Mouse (Mus musculus) spleen, postnatal 10 days (tissue): ENCODE measurements around the gene Wdr83os.

ENCODE experiments used
- DNase-seq, 2 experiments: peaks; one replicate each; pipeline ENCODE4 v3.0.0; 2021 to 2022; ENCODE audit warnings: low spot score in 2 of 2

Wdr83os gene

DNA sequence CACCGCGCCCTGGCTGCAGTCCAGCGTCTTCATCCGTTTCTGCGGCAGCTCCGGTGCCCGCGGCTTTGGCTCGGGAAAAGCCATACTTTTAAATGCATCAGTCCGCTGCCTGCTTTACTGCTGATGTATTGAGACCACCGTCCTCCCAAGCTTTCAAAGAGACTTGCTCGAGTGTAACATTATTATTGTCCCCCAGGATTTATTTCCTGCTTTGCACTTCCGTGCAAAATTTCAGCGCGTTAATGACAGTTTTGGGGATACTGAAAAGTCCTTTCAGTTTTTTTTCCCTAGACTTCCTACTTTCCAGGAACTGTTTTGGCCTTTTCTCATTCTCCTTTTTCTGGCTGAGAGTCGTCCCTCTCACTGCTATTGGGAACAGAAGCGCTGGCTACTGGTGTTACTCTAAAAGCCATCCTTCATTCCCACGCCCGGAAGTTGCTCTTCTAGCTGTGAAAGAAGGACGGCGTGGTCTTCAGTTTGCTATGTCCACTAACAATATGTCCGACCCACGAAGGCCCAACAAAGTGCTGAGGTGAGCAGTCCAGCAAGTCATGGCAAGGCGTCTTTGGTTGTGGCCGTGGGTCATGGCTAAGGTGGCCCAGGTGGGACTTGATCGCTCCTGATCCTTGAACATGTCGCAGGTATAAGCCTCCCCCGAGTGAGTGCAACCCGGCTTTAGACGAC is at the start of gene Wdr83os:
Gene Wdr83os, plus strand, starts transcription at position 209 of the 684 bp plus-strand sequence.
- DNase-seq, result peak; percentile 72 to 79

DNA sequence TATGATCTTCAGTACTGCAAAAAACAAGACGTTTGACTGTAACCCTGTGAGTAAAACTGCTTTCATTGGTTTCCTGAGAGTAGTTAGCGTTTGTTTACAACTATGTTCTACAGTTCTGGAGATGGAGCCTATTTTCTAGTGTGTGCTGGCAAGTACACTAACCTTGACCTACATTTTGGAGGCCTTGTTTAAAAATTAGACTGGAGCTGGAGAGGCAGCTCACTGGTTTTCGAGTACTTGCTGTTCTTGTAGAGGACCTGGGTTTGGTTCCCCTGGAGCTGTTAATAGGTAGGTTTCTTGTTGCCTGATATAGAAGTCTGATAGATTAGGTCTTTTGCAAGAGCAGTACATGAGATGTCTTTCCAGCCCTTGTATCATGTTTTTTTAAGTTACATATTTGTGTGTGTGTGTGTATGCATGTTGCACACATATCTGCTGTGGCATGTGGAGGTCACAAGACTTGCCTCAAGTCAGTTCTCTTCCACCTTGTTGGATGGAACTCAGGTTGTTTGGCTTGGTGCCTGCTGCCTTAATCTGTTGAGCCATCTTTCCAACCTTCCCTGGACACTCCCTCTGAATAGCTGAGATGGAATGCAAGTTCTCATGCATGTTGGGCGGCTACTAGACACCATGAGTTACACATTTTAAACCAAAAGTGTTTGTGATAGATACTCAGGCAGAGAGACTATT is 47.8 kb upstream of the Wdr83os start:
- DNase-seq, result no peak

DNA sequence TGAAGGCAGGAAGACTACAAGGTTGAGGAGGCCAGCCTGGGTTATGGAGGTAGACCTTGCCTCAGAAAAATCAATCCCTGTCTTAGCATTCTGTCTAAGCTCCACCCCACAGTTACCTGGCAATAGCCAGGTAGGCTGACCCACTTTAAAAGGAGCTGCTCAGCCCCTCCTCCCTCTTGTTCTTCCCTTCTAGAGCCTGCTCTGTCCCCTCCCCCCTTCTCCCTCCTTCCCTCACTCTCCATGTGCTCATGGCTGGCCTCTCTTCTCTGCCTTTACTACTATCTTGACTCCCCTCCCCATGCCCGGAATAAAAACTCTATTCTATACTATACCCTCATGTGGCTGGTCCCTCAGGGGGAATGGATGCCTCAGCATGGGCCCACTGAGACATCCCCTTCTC is 46.7 kb upstream of the Wdr83os start:
- no peak for DNase-seq

DNA sequence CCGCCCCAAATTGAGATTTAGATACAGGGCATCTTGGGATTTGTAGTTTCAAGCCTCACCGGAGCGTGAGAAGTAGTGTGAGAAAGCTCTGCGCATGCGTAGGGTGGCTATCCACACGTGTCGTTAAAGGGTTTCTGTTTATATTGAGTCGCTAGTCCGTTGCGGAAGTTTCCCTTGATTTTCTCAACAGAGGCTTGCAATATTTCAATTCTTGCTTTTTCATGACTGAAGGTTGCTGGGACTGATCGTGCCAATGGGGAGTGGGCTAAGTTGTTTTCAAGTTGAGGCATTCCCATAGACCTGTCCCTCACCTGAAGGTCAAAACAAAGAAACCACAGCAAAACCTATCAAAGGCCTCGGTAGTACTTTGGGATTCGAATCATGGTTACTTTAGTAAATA is 45.8 kb upstream of the Wdr83os start:
- DNase-seq, result peak; percentile 42 to 89

DNA sequence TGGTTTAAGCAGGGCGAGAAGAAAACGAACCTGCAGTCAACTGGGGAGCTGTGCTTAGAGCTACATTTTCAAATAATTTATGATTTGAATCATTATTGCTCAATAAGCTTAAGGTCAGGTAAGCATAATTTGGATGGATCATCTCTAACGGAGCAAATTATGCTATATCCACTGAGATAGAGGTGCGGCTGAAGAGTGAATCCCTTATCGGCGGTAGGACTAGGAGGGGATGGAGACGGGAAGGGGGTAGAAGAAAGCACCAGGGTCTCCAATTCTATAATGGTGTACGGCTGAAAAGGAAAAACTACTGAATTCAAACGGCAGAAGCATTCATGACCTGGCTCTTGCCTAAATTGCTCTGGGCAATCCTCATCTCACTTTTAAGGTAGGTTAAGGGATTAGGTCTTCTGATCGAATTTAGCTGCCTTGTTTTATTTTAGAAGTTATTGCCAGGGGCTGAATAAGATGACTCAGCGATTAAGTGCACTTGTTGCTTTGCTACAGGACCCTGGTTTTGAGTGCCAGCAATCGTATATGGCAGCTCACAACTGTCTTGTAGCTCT is 45.3 kb upstream of the Wdr83os start:
- no peak for DNase-seq

DNA sequence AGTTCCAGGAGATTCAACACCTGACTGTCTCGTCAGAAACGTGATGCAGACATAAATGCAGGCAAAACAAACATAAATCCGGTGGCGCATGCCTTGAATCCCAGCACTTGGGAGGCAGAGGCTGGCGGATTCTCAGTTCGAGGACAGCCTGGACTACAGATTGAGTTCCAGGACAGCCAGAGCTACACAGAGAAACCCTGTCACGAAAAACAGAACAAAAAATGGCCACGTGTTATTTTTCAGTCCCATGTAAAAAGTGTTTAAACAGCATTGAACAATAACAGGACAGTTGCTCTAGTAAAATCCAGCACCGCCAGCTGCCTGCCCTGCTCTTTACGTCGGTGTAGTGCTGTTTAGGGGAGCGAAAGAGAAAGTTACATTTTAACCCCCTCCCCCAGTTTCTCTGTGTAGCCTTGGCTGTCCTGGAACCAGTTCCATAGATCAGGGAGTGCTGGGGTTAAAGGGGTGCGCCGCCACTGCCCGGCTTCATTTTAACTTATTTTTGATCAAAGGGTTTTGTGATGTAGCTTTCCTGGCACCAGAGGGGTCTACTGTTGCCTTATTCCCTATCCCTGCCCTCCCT is 44.7 kb upstream of the Wdr83os start:
- peak; percentile 34 to 47 for DNase-seq

DNA sequence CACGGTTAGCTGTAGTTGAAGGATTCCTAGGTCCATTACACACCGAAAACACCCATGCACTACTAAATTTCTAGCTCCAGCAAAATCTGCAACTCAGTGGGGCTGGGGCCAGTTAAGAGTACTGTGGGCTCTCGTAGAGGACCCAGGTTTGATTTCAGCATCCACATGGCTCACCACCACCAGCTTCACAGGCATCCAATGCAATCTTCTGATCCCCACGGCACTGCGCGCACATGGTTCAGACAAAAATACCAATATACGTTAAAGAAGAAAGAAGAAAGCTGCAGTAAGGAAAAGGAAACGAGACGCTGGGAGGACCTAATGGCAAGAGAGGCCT is 44.2 kb upstream of the Wdr83os start:
- no peak for DNase-seq

DNA sequence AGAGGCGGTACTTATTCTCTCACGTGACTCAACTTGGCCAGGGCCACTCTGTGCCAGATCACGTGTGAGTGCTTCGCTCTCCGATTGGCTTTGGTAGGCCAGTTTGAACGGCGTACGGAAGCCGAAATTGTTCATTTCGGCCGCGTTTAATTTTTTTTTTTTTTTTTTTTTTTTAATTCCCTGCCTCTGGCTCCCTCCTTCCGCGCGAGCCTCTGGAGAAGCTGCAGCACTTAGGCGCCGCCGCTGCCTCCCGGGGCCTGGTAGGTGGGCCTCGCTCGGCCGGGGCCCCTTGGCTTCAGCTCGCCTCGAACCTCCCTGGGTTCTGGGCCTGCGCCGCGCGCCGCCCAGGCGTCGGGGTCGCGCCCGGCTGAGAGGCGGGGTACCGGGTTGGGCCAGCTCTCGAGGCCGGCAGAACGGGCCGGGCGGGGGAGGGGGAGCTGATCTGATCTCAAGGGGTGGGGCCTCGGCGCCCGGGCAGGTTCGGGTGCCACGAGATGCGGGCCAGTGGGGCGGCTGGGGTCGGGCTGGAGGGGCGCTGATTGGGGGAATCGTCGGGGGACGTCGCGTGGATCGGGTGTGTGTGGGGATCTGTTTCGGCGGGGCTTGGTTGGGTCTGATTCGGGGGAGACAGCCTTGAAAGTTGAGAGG is 43.7 kb upstream of the Wdr83os start, which contains the start of gene Tnpo2:
Gene Tnpo2, plus strand, starts transcription at position 198 of the 648 bp plus-strand sequence.
- DNase-seq, result peak; percentile 81 to 90

DNA sequence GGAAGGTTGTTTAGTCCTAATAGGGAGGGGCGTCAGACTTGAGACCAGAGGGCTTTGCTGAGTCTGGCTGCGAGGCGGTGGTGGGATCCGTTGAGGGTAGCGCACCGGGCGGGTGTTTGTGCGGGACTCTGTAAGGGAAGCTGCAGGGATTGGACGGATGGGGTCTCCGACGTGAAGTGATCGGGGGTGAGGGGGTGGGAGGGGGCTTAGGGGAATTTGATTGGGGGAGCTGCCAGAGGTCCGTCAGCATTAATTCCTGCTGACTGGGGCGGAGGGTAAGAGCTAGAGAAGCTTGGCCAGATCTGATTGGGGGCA is 43.2 kb upstream of the Wdr83os start:
- no peak for DNase-seq

DNA sequence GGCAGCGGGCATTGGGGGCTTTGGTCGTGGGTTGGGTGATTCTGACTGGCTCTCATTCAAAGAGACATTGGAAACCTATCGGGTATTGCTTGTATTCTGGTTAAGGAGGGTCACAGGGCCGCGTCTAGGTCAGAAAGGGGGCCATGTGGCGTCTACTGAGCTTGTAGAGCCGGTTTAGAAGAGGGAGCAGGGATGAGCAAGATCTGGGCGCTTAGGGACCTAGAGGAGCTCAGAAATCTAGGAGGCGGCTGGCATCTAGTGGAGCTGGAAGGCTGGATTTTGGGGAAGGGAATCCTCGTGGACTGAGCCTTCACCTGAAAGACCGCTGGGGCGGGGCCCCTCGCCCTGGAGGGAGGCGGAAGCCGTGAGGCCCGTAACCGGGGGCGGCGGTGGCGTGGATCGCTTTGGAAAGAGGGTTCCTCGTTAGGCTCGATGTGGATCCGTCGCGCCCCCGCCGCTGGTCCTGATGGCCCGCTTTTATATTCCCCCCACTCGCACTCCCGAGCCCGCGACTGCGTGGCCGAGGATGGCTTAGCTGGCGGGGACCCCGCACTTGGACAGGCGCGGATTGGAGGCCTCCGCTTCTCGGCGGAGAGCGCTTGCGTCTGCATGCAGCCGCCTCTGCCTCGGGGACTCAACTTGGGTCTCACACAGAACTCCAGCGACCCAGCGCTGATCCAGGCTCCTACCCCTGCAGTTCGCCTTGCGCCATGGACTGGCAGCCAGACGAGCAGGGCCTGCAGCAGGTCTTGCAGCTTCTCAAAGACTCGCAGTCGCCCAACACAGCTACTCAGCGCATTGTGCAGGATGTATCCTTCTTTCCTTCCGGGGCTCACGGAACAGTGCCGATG is 42.6 kb upstream of the Wdr83os start:
- DNase-seq, result peak; percentile 72 to 74

DNA sequence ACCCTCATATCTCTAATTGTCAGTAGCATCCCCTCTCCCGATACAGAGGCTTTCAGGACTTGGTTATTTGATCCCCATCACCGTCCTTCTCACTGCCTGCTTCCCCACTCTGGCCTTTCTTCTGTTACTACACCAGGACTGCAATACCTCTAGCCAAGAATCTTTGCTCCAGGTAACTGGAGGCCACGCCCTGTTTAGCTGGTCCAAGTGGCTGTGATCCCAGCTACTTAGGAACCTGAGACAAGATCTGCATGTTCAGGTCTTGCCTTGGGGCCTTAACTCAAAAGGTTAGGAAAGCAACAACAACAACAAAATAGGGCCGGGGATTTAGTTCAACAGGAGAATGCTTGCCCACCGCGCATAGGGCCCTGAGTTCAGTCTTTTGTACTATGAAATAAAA is 36.9 kb upstream of the Wdr83os start:
- DNase-seq, result no peak

DNA sequence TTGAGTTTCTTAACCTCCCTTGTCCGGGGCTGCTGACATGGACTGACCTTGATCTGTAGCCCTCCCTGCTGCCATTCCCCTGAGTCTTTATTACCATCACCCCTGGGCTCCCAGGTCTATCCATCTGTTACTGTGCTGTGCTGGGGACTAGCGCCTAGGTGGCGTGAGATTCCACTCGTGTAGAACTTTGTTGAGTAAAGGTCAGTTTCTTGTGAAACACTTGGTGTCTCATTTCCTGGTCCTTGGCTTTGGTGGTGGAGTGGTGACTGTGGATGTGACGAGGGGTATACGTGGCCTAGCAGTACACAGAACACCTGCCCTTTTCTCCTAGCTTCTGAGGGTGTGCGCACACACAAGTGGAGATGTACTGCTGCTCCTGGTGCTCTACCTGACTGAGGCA is 23.2 kb upstream of the Wdr83os start:
- DNase-seq, result no peak

DNA sequence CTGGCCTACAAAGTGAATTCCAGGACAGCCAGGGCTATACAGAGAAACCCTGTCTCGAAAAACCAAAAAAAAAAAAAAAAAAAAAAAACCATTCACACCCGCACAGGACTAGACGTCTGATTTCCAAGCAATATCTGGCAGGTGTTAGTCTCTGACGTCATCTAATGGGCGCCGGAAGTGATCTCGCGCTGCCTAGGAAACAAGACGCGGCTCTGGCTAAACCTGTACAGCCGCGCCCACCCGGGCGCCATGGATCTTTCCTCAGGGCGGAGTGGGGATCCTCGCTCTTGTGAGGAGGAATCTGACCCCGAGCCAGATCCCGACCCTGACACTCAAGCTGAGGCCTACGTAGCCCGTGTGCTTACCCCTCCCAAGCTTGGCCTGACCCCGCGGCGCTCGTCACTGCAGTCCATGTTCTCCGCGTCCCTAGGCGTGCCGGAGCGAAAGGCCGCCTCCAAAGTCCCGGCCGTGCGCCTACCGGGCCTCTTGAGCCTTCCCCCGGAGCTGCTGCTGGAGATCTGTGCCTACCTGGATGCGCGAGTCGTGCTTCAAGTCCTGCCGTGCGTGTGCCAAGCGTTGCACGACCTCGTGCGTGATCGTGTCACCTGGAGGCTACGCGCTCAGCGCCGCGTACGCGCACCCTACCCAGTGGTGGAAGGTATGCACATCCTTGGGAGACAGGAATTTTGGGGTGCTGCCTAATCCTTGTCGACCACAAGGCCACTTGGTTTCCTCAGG is 20.5 kb upstream of the Wdr83os start, which contains the start of gene Fbxw9:
Gene Fbxw9, plus strand, starts transcription at position 177 of the 738 bp plus-strand sequence.
- DNase-seq, result peak; percentile 71 to 91

DNA sequence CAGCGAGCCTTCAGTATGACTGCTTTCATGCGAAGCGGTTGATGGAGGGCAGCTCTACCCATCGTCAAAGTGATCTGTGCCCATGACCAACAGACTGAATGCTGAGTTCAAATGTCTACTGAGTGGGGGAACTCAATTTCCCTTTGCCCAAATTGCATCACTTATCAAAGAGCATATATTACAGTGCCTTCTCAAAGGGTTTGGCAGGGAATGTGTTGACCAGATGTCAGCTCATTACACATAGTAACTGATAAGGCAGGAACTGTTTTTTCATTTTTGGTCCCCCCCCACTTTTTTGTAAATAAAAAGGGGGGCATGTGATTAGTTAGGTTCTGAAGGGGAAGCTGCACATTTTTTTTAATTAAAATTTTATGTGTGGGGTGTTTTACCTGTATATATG is 17.9 kb upstream of the Wdr83os start:
- DNase-seq, result no peak

DNA sequence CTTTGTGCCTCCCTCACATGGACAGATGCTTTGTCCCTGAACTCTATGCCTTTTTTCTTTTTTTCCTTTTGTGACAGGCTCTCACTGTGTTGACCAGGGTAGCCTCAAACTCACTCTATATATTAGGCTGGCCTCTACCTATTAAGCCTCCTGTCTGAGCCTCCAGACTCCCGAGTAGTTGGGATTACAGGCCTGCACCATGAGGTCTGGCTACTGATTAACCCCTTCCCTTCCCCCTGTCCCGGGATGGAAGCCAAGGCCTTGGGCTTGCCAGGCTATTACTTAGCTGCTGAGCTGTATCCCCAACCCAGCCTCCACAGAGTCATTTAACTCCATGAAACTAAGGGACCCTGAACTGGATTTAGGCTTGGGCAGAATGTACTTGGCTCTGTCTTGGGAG is 15.3 kb upstream of the Wdr83os start:
- no peak for DNase-seq

DNA sequence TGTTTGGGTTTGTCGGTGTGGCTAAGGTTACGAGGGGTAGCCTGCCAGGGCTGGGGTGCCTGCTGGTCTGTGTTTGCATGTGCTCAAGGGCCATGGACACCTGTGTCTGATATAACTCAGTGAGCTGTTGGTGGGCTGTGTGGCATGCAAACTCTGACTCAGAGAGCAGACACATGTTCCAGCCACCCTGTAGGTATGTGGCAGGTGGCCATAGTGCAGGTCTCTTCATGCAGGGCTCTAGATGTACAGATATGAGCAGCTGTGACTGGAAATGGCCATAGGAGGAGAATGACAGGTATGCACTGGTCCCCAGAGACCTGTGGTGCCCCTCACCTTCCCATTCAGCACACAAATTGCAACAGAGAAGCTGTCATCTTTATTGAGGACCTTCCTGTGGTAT is 13.4 kb upstream of the Wdr83os start:
- DNase-seq, result no peak

DNA sequence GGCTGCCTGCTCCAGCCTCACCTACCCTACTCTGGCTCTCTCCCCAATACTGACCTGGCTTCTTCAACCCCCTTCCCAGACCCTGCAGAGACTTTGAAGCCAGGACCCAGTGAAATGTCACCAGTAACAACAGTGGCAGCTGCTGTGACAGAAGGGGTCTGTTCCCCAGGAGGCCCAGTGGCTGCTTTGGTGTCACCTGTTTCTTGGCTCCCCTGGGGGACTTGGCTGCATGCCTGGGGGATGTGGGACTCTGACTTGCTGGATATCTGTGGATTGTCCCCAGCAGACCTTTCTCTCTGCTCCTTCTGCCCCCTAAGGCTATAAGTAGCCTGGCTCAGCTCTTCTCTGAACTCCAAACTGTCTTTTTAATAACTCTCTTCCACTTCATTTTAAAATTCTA is 12.6 kb upstream of the Wdr83os start, which contains the start of gene Gm5741:
Gene Gm5741, minus strand, starts transcription at position 1 of the 400 bp plus-strand sequence.
- DNase-seq, result no peak

DNA sequence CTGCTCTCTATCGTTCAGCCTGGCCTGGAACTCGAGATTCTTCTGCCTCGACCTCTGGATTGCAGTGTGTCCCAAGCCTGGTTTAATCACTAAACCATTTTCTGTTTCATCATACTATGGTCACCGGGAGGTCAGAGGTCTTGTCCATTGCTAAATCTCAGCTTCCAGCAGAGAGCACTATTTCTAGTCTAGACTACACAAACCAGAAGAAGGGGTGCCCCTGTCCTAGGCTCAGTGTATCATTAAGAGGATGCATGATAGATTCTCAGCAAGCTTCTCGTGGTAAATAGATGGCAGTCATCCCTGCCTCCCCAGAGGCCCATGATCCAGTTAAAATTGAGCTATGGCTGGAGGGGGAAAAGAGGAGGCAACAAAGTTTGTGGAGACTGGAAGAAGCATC is 9.5 kb upstream of the Wdr83os start:
- no peak for DNase-seq

DNA sequence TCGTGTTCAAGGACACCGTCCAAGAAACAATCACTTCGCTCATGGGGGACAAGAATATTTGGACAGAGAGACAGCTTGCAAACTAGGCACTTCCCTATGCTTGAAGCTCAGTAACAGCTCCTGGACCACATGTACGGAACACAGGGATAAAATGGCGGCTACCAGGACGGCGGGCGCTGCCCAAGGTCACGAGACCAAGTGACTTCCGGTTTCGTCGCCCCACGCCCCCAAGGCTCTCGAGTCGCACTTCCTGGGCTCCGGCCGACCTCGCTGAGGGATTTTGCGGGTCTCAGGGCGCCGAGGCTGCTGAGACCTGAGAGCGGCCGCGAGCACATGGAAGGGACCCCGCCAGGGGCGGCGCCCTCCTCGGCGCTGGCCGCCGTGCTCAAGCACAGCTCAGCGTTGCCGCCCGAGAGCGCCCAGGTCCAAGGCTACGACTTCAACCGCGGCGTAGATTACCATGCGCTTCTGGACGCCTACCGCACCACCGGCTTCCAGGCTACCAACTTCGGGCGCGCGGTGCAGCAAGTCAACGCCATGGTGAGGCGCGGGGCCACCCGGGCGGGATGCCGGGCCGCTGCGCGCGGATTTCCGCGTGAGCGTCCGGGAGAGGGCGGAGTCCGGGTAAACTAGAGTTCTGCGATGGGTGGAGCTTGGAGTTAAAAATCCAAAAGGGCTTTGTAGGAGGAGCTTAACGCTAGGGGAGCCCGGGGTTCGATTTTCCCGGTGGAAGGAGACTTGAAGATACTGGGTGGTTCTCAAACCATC is 8.8 kb upstream of the Wdr83os start, which contains the start of gene Dhps:
Gene Dhps, plus strand, starts transcription at position 244 of the 768 bp plus-strand sequence.
- DNase-seq, result peak; percentile 78 to 91
